Mouse (Mus musculus): ENCODE measurements around the gene Dock9.

- TF ChIP-seq CTCF (IDR thresholded peaks at IDR 0.05; ENCODE audit: low read depth, low read length) (no peak), POLR2A (IDR thresholded peaks at IDR 0.05; ENCODE audit: borderline replicate concordance, low read depth, low read length) (no peak)
These were observed 192.4 kb downstream of the Dock9 start for GRCm38 (mm10) chr14:121605260-121605659.
